Mouse (Mus musculus) liver, embryonic 11.5 days (tissue): ENCODE data around the gene Cers6. TPM values are rescaled to one million over a fixed set of nuclear protein-coding genes. Genes with fewer than 3 reads are reported as not detected.

Source experiments
- ATAC-seq: fragments of 200-750 bp; cut with Nextera tagmentation; replicated peaks from 2 replicates; pipeline ENCODE4 v1.8.0; 2017; ENCODE audit warnings: moderate number of reproducible peaks, mild to moderate bottlenecking, moderate TSS enrichment, moderate library complexity; ENCODE audit not compliant: low FRiP score
- DNase-seq: peaks from one replicate; pipeline ENCODE4 v3.0.0-alpha.2; 2017; ENCODE audit warnings: low spot score
- H3K27ac ChIP-seq: fragments of 300-500 bp; sonication (generic); 2 replicates; pipeline ENCODE4 v1.5.1; 2014; ENCODE audit warnings: mild to moderate bottlenecking, low read depth, low read length, control low read depth
- H3K27me3 ChIP-seq: fragments of 300-500 bp; sonication (generic); replicated peaks from 2 replicates; pipeline ENCODE4 v1.6.1; 2014; ENCODE audit warnings: low read length, mixed read lengths; ENCODE audit not compliant: control insufficient read depth, insufficient read depth
- H3K36me3 ChIP-seq: fragments of 300-500 bp; sonication (generic); 2 replicates; pipeline ENCODE4 v1.6.1; 2014; ENCODE audit warnings: mild to moderate bottlenecking, low read length, moderate library complexity, mixed read lengths; ENCODE audit not compliant: control insufficient read depth, insufficient read depth
- H3K4me1 ChIP-seq: fragments of 300-500 bp; sonication (generic); replicated peaks from 2 replicates; pipeline ENCODE4 v1.6.1; 2014; ENCODE audit warnings: low read length, mixed read lengths; ENCODE audit not compliant: control insufficient read depth, insufficient read depth
- H3K4me2 ChIP-seq: fragments of 300-500 bp; sonication (generic); 2 replicates; pipeline ENCODE4 v1.6.1; 2014; ENCODE audit warnings: mild to moderate bottlenecking, control low read depth, moderate library complexity
- H3K4me3 ChIP-seq: fragments of 300-500 bp; sonication (generic); 2 replicates; pipeline ENCODE4 v1.5.1; 2014; ENCODE audit warnings: low read depth, low read length, control low read depth
- H3K9ac ChIP-seq: fragments of 300-500 bp; sonication (generic); 2 replicates; pipeline ENCODE4 v1.6.1; 2014; ENCODE audit warnings: low read depth, low read length, control low read depth
- H3K9me3 ChIP-seq: fragments of 300-500 bp; sonication (generic); 2 replicates; pipeline ENCODE4 v1.6.1; 2016; ENCODE audit warnings: low read length, inconsistent platforms, mixed read lengths; ENCODE audit not compliant: control insufficient read depth
- WGBS: fragments of 180-500 bp; shearing (Covaris S2); extraction: QIAGEN DNeasy Blood & Tissue Kit; methylation state at CpG from one replicate; pipeline ENCODE4 v1.1.7; 2014; 5-methylcytosine and 5-hydroxymethylcytosine counted together
- polyA plus RNA-seq: library from polyadenylated mRNA; unstranded; fragments of >200 nt; fragmentation: Nextera tagmentation; extraction: Ambion mirVana; gene quantifications from 2 replicates; pipeline ENCODE4 v1.2.1, GENCODE M21; 2014

Gene Cers6
- polyA plus RNA-seq, 1 experiment from 2014 or later, result 17.6 TPM

- ATAC-seq (no peak), DNase-seq (no peak)
- H3K9ac ChIP-seq, result no peak overlapping the region
- H3K4me2 ChIP-seq, result no peak overlapping the region
- no peaks in the 10 kb centered on the region for H3K4me1 ChIP-seq
- whole genome bisulfite sequencing, result 87% methylated on average over 9 of the region's 9 CpGs
- no peak overlapping the region for H3K4me3 ChIP-seq
- H3K9me3 ChIP-seq, result no peaks in the 10 kb centered on the region
- H3K27ac ChIP-seq, result no peak overlapping the region
- H3K36me3 ChIP-seq, result no peaks in the 10 kb centered on the region
- H3K27me3 ChIP-seq, result no peaks in the 10 kb centered on the region
Measured at GRCm38 (mm10) chr2:68924344-68924743, 63.1 kb downstream of the Cers6 start.

- DNase-seq (no peak), ATAC-seq (no peak)
- H3K4me3 ChIP-seq, result no peak overlapping the region
- WGBS, result 90% methylated on average over 6 of the region's 6 CpGs
- no peaks in the 10 kb centered on the region for H3K4me1 ChIP-seq
- H3K4me2 ChIP-seq, result no peak overlapping the region
- H3K9ac ChIP-seq, result no peak overlapping the region
- H3K27ac ChIP-seq, result no peak overlapping the region
- no peaks in the 10 kb centered on the region for H3K27me3 ChIP-seq
- no peaks in the 10 kb centered on the region for H3K36me3 ChIP-seq
- H3K9me3 ChIP-seq, result no peaks in the 10 kb centered on the region
Measured at GRCm38 (mm10) chr2:68925542-68925941, 64.3 kb downstream of the Cers6 start.

DNA sequence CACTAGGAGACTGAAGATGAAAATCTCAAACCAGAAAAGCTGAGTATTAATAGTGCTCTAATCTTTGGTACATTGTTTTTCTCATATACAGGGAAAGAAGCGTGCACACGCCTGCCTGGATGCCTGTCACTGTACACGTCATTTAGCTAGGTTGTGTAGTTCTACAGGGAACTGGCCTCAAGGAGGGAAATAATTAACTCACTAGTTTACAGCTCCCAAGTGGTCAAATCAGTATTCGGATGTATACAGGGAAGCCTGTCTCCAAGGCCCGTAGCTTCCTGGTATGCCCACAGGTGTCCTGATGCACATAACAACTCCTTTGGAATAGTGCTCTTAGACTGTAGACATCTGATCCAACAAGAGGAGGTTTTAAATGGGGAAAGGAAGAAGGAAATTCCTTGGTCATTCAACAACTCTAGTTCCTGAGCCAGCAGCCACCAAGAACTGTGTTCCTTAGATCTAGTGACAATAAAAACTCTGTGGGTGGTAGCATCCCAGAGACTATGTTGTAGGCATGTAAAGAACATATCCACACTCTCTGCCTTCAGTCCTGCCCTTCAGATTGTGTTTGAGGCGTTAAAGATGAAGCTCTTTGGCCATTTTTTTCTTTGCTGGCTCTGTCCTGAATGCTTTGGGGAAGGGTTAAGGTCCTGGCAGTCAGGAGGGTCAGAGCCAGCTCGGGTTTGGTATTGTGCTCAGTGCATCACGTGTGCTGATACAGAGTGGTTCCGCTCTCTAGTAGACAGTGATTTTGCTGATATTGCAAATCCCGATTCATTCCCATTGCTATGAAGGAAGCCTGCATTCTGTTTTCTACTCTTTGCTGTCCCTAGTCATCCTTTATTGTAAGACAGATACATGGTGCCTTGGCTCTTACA lies 65.9 kb downstream of the Cers6 start:
- WGBS, result 85% methylated on average over 10 of the region's 10 CpGs
- H3K4me3 ChIP-seq, result no peak overlapping the region
- no peak overlapping the region for H3K4me2 ChIP-seq
- DNase-seq (no peak), ATAC-seq (no peak)
- H3K27ac ChIP-seq, result no peak overlapping the region
- H3K4me1 ChIP-seq, result no peaks in the 10 kb centered on the region; the same call in 1 of the 2 replicates
- H3K27me3 ChIP-seq, result no peaks in the 10 kb centered on the region
- no peaks in the 10 kb centered on the region for H3K36me3 ChIP-seq
- no peaks in the 10 kb centered on the region for H3K9me3 ChIP-seq
- no peak overlapping the region for H3K9ac ChIP-seq

DNA sequence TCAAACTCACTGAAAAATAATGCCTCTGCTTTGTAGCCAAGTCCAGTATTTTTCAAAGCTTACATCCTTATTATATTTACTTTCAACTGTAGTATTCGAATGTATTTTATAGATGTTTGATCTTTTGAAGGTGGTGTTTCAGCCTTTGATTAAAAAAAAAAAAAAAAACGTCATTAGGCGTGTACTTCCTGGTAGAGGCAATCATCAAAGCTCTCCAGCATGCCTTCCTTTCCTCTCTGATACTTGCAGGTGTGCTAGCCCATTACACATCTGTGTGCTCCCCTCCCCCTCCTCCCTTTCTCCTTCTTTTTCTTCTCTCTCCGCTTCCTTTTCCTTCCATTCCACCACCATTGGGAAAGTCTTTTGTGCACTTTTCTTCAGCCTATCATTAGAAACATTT lies 71.0 kb downstream of the Cers6 start:
- DNase-seq (no peak), ATAC-seq (no peak)
- H3K27ac ChIP-seq, result no peak overlapping the region
- no peak overlapping the region for H3K9ac ChIP-seq
- whole genome bisulfite sequencing, result 57% methylated on average over 4 of the region's 4 CpGs
- no peaks in the 10 kb centered on the region for H3K27me3 ChIP-seq
- H3K9me3 ChIP-seq, result no peaks in the 10 kb centered on the region
- H3K36me3 ChIP-seq, result peaks cover 1% of the 10 kb centered on the region; the same call in 1 of the 2 replicates
- H3K4me3 ChIP-seq, result no peak overlapping the region
- H3K4me1 ChIP-seq, result peaks cover 37% of the 10 kb centered on the region
- no peak overlapping the region for H3K4me2 ChIP-seq

- Histone ChIP-seq H3K27me3 (no peaks in the 10 kb centered on the region), H3K4me3 (no peak overlapping the region), H3K36me3 (peaks cover 3% of the 10 kb centered on the region; the same call in 1 of the 2 replicates), H3K27ac (no peak overlapping the region), H3K9ac (no peak overlapping the region), H3K4me2 (no peak overlapping the region), H3K9me3 (no peaks in the 10 kb centered on the region), H3K4me1 (peaks cover 37% of the 10 kb centered on the region)
- 67% methylated on average over 4 of the region's 4 CpGs for WGBS
- DNase-seq (no peak), ATAC-seq (no peak)
Measured at GRCm38 (mm10) chr2:68932656-68933055, 71.4 kb downstream of the Cers6 start.

DNA sequence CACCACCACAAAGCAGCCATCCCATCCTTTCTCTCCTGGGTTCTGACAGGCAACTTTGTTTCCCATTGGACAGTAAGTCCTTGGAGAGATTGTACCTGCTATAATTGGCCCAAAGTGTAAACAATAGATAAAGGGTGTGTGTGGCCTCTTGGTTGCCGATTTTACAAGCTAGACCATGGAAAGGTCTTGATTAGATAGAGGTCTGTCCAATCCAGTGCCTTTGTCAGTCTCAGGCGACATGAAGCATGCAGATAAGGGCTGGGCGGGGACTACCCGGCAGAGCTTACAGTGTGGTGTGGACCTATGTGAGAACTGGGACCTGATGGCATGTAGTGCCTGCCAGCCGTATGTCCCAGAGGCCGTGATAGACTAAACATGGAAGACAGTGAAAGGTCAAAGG lies 73.4 kb downstream of the Cers6 start:
- Histone ChIP-seq H3K9ac (no peak overlapping the region; the same call in 1 of the 2 replicates), H3K27ac (no peak overlapping the region), H3K36me3 (peaks cover 3% of the 10 kb centered on the region; the same call in 1 of the 2 replicates), H3K27me3 (no peaks in the 10 kb centered on the region), H3K9me3 (no peaks in the 10 kb centered on the region), H3K4me1 (peaks cover 37% of the 10 kb centered on the region), H3K4me3 (no peak overlapping the region), H3K4me2 (peak overlapping the region; percentile 52)
- DNase-seq, result peak; percentile 66
- 29% methylated on average over 6 of the region's 6 CpGs for WGBS
- peak; percentile 98 for ATAC-seq

DNA sequence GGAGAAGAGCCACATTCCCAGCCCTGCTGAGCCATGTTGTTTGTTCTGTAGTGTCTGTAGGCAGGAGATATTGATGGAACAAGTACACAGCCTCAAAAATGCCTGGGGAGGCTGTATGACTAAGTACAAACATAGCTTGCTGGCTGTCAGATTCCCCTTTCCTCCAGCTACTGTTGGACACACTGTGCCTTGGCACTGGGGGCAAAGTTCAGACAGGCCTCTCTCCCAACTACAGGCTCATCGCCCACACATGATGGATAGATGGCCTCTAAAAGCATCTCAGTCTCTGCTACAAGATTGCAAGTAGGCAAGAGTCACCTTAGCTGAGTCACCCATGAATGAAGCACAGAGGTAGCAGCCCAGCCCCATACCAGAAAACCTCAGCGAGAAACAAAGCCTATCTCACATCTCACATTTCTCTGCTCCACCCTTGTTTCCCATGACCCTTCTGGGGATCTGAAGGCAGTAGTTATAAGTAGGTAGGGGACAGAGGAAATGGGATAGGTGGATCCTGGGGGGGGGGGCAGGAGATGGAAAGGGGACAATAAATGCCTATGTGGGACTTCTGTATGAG lies 74.6 kb downstream of the Cers6 start:
- H3K4me2 ChIP-seq, result no peak overlapping the region
- no peaks in the 10 kb centered on the region for H3K27me3 ChIP-seq
- no peaks in the 10 kb centered on the region for H3K9me3 ChIP-seq
- no peak for DNase-seq
- H3K9ac ChIP-seq, result no peak overlapping the region
- H3K4me3 ChIP-seq, result no peak overlapping the region
- H3K36me3 ChIP-seq, result peaks cover 3% of the 10 kb centered on the region; the same call in 1 of the 2 replicates
- 51% methylated on average over 2 of the region's 2 CpGs for WGBS
- H3K4me1 ChIP-seq, result peaks cover 37% of the 10 kb centered on the region
- ATAC-seq, result peak; percentile 58
- H3K27ac ChIP-seq, result no peak overlapping the region

DNA sequence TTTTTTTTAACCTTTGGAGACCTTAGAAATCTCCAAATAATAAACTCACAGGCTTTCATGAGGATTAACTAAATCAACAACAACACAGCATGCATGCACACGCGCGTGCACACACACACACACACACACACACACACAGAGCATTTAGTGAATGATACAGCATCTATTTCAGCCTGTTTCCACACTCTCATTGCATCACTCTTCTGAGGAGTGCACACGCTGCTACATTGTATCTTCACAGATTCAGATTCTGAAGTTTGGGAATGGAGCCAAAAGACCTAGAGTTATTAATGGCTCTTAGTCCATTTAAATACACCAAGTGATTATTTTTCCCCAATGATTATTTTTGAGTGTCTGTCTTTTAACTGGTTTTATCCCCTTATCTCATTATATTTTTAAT lies 75.5 kb downstream of the Cers6 start:
- peaks cover 37% of the 10 kb centered on the region for H3K4me1 ChIP-seq
- H3K4me2 ChIP-seq, result no peak overlapping the region
- H3K36me3 ChIP-seq, result peaks cover 3% of the 10 kb centered on the region; the same call in 1 of the 2 replicates
- ATAC-seq (no peak), DNase-seq (no peak)
- WGBS, result 87% methylated on average over 4 of the region's 4 CpGs
- no peak overlapping the region for H3K27ac ChIP-seq
- no peaks in the 10 kb centered on the region for H3K27me3 ChIP-seq
- H3K4me3 ChIP-seq, result no peak overlapping the region
- H3K9ac ChIP-seq, result no peak overlapping the region
- H3K9me3 ChIP-seq, result no peaks in the 10 kb centered on the region
